Mouse (Mus musculus): ENCODE measurements around the gene Zpr1. TPM values are rescaled to one million over a fixed set of nuclear protein-coding genes. Genes with fewer than 3 reads are reported as not detected.

Gene Zpr1
- 60.3 and 67.6 TPM in 2 replicates for polyA plus RNA-seq (2014; fragmentation: Nextera tagmentation; extraction: Ambion mirVana)

GRCm38 (mm10) chr9:46272677-46273454 is at the start of gene Zpr1:
Gene Zpr1 (plus strand): TSS chr9:46273064.
- ATAC-seq (ENCODE audit: insufficient read depth, low FRiP score, low TSS enrichment) (peak; percentile 96), DNase-seq (ENCODE audit: low spot score) (peak; percentile 90)
- H3K4me2 ChIP-seq (ENCODE audit: low read depth): peak within 1 kb of the TSS; percentile 73
- H3K4me3 ChIP-seq (ENCODE audit: low read depth, low read length): peak within 1 kb of the TSS; percentile 73
- H3K27ac ChIP-seq (ENCODE audit: low read depth, low read length): no peak within 1 kb of the TSS
- 5% methylated on average over 45 of the region's 45 CpGs for WGBS
- peak within 1 kb of the TSS; percentile 58 for H3K9ac ChIP-seq (ENCODE audit: low read length)
- H3K27me3 ChIP-seq (ENCODE audit: control insufficient read depth, insufficient read depth, low read length): no peaks in the 10 kb centered on the region
- H3K4me1 ChIP-seq (ENCODE audit: control insufficient read depth, insufficient read depth, low read length): no peaks in the 10 kb centered on the region
- no peaks in the 10 kb centered on the region for H3K9me3 ChIP-seq (ENCODE audit: control insufficient read depth, low read length)
- peaks cover 2% of the 10 kb centered on the region; the same call in 1 of the 2 replicates for H3K36me3 ChIP-seq (ENCODE audit: control insufficient read depth, insufficient read depth, low read length)

- no peak overlapping the region for H3K27ac ChIP-seq (ENCODE audit: low read depth, low read length)
- H3K27me3 ChIP-seq (ENCODE audit: control insufficient read depth, insufficient read depth, low read length): no peaks in the 10 kb centered on the region
- no peaks in the 10 kb centered on the region for H3K9me3 ChIP-seq (ENCODE audit: control insufficient read depth, low read length)
- no peak overlapping the region for H3K9ac ChIP-seq (ENCODE audit: low read length)
- no peak for DNase-seq (ENCODE audit: low spot score)
- no peak overlapping the region for H3K4me2 ChIP-seq (ENCODE audit: low read depth)
- no peak overlapping the region for H3K4me3 ChIP-seq (ENCODE audit: low read depth, low read length)
- no peaks in the 10 kb centered on the region for H3K4me1 ChIP-seq (ENCODE audit: control insufficient read depth, insufficient read depth, low read length)
- ATAC-seq (ENCODE audit: insufficient read depth, low FRiP score, low TSS enrichment): no peak
- 89% methylated on average over 6 of the region's 6 CpGs for WGBS
- H3K36me3 ChIP-seq (ENCODE audit: control insufficient read depth, insufficient read depth, low read length): peaks cover 12% of the 10 kb centered on the region
Measured at GRCm38 (mm10) chr9:46223090-46223489, 49.8 kb upstream of the Zpr1 start.

- DNase-seq (ENCODE audit: low spot score) (no peak), ATAC-seq (ENCODE audit: insufficient read depth, low FRiP score, low TSS enrichment) (no peak)
- no peaks in the 10 kb centered on the region for H3K9me3 ChIP-seq (ENCODE audit: control insufficient read depth, low read length)
- no peak overlapping the region for H3K9ac ChIP-seq (ENCODE audit: low read length)
- 84% methylated on average over 3 of the region's 3 CpGs for WGBS
- H3K4me2 ChIP-seq (ENCODE audit: low read depth): no peak overlapping the region
- H3K4me1 ChIP-seq (ENCODE audit: control insufficient read depth, insufficient read depth, low read length): no peaks in the 10 kb centered on the region
- H3K36me3 ChIP-seq (ENCODE audit: control insufficient read depth, insufficient read depth, low read length): peaks cover 12% of the 10 kb centered on the region
- no peak overlapping the region for H3K4me3 ChIP-seq (ENCODE audit: low read depth, low read length)
- H3K27me3 ChIP-seq (ENCODE audit: control insufficient read depth, insufficient read depth, low read length): peaks cover under 1% of the 10 kb centered on the region; the same call in 1 of the 2 replicates
- H3K27ac ChIP-seq (ENCODE audit: low read depth, low read length): no peak overlapping the region
Measured at GRCm38 (mm10) chr9:46224101-46224500, 48.8 kb upstream of the Zpr1 start.

DNA sequence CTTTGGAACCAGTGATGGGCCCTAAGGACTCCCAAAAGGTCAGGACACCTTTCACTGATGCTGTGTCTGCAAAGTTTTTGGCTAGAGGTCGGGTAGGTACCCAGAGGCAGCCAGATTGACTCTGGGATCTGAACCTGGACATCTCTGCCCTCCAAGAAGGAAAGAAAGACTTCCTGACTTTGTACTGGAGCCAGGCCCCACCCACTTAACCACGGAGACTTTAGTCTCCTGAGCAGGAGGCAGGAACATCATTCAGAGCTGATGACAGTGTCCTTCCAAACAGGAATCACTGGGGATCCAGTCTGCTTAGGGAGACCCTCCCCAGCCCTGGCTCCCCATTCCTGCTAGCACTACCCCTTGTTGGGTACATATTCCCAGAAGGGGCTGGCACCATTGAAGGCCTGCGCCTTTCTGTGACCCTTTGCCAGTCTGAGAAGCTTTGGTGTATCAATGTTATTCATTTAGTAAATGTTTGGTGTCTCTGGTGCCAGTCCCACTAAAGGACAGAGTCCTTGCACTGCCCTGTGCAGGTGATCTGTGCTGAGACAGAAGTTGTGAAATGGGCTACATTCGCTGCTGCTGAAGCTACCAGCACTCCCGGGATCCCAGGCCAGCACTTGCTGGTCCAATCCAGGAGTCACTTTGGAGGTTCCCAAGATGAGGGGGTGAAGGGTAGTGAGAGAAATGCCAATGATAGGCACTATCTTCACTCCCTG is 47.8 kb upstream of the Zpr1 start:
- no peak overlapping the region for H3K4me2 ChIP-seq (ENCODE audit: low read depth)
- no peak overlapping the region for H3K9ac ChIP-seq (ENCODE audit: low read length)
- ATAC-seq (ENCODE audit: insufficient read depth, low FRiP score, low TSS enrichment) (no peak), DNase-seq (ENCODE audit: low spot score) (no peak)
- no peak overlapping the region for H3K4me3 ChIP-seq (ENCODE audit: low read depth, low read length)
- no peaks in the 10 kb centered on the region for H3K9me3 ChIP-seq (ENCODE audit: control insufficient read depth, low read length)
- no peaks in the 10 kb centered on the region for H3K4me1 ChIP-seq (ENCODE audit: control insufficient read depth, insufficient read depth, low read length)
- peaks cover 2% of the 10 kb centered on the region; the same call in 1 of the 2 replicates for H3K27me3 ChIP-seq (ENCODE audit: control insufficient read depth, insufficient read depth, low read length)
- peaks cover 11% of the 10 kb centered on the region for H3K36me3 ChIP-seq (ENCODE audit: control insufficient read depth, insufficient read depth, low read length)
- H3K27ac ChIP-seq (ENCODE audit: low read depth, low read length): no peak overlapping the region
- WGBS: 65% methylated on average over 5 of the region's 5 CpGs

- 0 out of 2 replicates have a peak, but pooled peaks cover 2% of the 10 kb centered on the region for H3K36me3 ChIP-seq (ENCODE audit: control insufficient read depth, insufficient read depth, low read length)
- ATAC-seq (ENCODE audit: insufficient read depth, low FRiP score, low TSS enrichment) (no peak), DNase-seq (ENCODE audit: low spot score) (no peak)
- H3K4me1 ChIP-seq (ENCODE audit: control insufficient read depth, insufficient read depth, low read length): no peaks in the 10 kb centered on the region
- 85% methylated on average over 3 of the region's 3 CpGs for WGBS
- H3K27ac ChIP-seq (ENCODE audit: low read depth, low read length): no peak overlapping the region
- H3K9ac ChIP-seq (ENCODE audit: low read length): no peak overlapping the region
- peaks cover 2% of the 10 kb centered on the region; the same call in 1 of the 2 replicates for H3K27me3 ChIP-seq (ENCODE audit: control insufficient read depth, insufficient read depth, low read length)
- H3K4me2 ChIP-seq (ENCODE audit: low read depth): no peak overlapping the region
- H3K4me3 ChIP-seq (ENCODE audit: low read depth, low read length): no peak overlapping the region
- no peaks in the 10 kb centered on the region for H3K9me3 ChIP-seq (ENCODE audit: control insufficient read depth, low read length)
Measured at GRCm38 (mm10) chr9:46227064-46227614, 45.7 kb upstream of the Zpr1 start.

DNA sequence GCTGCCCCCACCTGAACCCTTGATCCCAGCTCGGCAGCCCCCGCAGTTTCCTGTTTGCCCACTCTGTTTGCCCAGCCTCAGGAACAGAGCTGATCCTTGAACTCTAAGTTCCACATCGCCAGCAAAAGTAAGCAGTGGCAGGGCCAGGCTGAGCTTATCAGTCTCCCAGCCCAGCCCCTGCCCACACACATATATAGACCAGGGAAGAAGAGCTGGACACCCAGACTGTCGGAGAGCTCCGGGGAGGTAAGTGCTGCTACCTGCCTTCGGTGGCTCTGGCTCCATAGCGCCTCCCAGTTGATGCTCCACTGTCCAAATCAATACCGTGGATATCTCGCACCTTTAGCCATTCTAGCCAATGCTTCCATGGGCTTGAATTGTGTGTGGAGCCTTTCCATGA is 44.4 kb upstream of the Zpr1 start, which contains the start of gene Apoa1:
Gene Apoa1 (plus strand): TSS at position 90 of the 400 bp plus-strand sequence.
- 64% methylated on average over 9 of the region's 9 CpGs for WGBS
- peaks cover 2% of the 10 kb centered on the region; the same call in 1 of the 2 replicates for H3K27me3 ChIP-seq (ENCODE audit: control insufficient read depth, insufficient read depth, low read length)
- no peak for ATAC-seq (ENCODE audit: insufficient read depth, low FRiP score, low TSS enrichment)
- DNase-seq (ENCODE audit: low spot score): no peak
- H3K27ac ChIP-seq (ENCODE audit: low read depth, low read length): no peak within 1 kb of the TSS
- H3K36me3 ChIP-seq (ENCODE audit: control insufficient read depth, insufficient read depth, low read length): 0 out of 2 replicates have a peak, but pooled peaks cover 2% of the 10 kb centered on the region
- H3K9ac ChIP-seq (ENCODE audit: low read length): no peak within 1 kb of the TSS
- no peak within 1 kb of the TSS for H3K4me2 ChIP-seq (ENCODE audit: low read depth)
- no peaks in the 10 kb centered on the region for H3K9me3 ChIP-seq (ENCODE audit: control insufficient read depth, low read length)
- no peak within 1 kb of the TSS for H3K4me3 ChIP-seq (ENCODE audit: low read depth, low read length)
- H3K4me1 ChIP-seq (ENCODE audit: control insufficient read depth, insufficient read depth, low read length): no peaks in the 10 kb centered on the region

DNA sequence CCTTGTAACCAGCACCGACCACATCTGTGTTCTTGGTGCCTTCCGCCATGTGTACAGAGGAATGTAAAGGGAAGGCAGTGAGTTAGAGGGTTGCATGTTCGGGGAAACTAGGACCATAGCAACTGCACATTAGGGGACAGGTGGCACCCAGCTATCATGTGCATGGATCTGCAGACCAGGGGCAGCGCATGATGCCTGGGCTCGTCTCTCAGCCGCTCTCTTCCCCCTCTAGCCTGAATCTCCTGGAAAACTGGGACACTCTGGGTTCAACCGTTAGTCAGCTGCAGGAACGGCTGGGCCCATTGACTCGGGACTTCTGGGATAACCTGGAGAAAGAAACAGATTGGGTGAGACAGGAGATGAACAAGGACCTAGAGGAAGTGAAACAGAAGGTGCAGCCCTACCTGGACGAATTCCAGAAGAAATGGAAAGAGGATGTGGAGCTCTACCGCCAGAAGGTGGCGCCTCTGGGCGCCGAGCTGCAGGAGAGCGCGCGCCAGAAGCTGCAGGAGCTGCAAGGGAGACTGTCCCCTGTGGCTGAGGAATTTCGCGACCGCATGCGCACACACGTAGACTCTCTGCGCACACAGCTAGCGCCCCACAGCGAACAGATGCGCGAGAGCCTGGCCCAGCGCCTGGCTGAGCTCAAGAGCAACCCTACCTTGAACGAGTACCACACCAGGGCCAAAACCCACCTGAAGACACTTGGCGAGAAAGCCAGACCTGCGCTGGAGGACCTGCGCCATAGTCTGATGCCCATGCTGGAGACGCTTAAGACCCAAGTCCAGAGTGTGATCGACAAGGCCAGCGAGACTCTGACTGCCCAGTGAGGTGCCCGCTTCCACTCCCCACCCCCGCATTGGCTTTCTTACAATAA is 43.1 kb upstream of the Zpr1 start:
- H3K4me1 ChIP-seq (ENCODE audit: control insufficient read depth, insufficient read depth, low read length): no peaks in the 10 kb centered on the region
- H3K27ac ChIP-seq (ENCODE audit: low read depth, low read length): no peak overlapping the region
- ATAC-seq (ENCODE audit: insufficient read depth, low FRiP score, low TSS enrichment): peak; percentile 85
- peak overlapping the region; percentile 69 for H3K4me2 ChIP-seq (ENCODE audit: low read depth)
- peak overlapping the region; percentile 56 for H3K9ac ChIP-seq (ENCODE audit: low read length)
- H3K4me3 ChIP-seq (ENCODE audit: low read depth, low read length): peak overlapping the region; percentile 38
- H3K27me3 ChIP-seq (ENCODE audit: control insufficient read depth, insufficient read depth, low read length): peaks cover 2% of the 10 kb centered on the region; the same call in 1 of the 2 replicates
- no peaks in the 10 kb centered on the region for H3K36me3 ChIP-seq (ENCODE audit: control insufficient read depth, insufficient read depth, low read length)
- no peaks in the 10 kb centered on the region for H3K9me3 ChIP-seq (ENCODE audit: control insufficient read depth, low read length)
- WGBS: 16% methylated on average over 37 of the region's 37 CpGs
- DNase-seq (ENCODE audit: low spot score): peak; percentile 89

DNA sequence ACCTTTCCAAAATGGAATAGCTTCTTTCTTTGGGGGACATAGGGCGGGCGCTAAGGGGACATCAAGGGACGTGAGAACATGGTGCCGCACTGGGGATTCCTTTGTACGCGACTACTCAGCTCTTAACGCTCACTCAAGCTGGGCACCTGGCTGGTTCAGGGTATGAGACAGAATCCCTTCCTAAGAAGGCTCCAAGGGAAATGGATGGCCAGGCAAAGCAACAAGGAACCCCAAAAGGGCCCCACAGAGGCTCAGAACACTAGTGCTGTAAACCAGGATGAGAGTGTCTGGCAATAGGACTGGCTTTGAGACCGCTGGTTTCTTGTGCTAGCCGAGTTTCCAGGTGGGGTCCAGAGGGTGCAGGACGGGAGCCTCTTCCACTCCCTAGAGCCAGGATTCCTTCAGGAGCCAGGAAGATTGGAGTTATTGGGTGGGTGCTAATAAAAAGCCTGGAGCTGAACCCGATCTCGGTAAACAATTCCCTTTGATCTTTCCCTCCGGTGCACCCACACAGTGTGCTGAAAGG is 42.4 kb upstream of the Zpr1 start:
- Histone ChIP-seq H3K4me1 (ENCODE audit: control insufficient read depth, insufficient read depth, low read length) (no peaks in the 10 kb centered on the region), H3K9ac (ENCODE audit: low read length) (peak overlapping the region; percentile 56), H3K27me3 (ENCODE audit: control insufficient read depth, insufficient read depth, low read length) (peaks cover 2% of the 10 kb centered on the region; the same call in 1 of the 2 replicates), H3K4me3 (ENCODE audit: low read depth, low read length) (peak overlapping the region; percentile 38), H3K9me3 (ENCODE audit: control insufficient read depth, low read length) (no peaks in the 10 kb centered on the region), H3K36me3 (ENCODE audit: control insufficient read depth, insufficient read depth, low read length) (no peaks in the 10 kb centered on the region), H3K27ac (ENCODE audit: low read depth, low read length) (no peak overlapping the region), H3K4me2 (ENCODE audit: low read depth) (peak overlapping the region; percentile 69)
- 15% methylated on average over 13 of the region's 13 CpGs for WGBS
- DNase-seq (ENCODE audit: low spot score) (peak; percentile 16), ATAC-seq (ENCODE audit: insufficient read depth, low FRiP score, low TSS enrichment) (no peak)
